Mouse (Mus musculus) embryonic facial prominence, embryonic 10.5 days (tissue): ENCODE results near the gene Lrrtm4. TPM values are rescaled to one million over a fixed set of nuclear protein-coding genes. Genes with fewer than 3 reads are reported as not detected.

ENCODE experiments used
- DNase-seq: peaks from one replicate; pipeline ENCODE4 v3.0.0-alpha.2; 2017; ENCODE audit warnings: low spot score
- H3K27ac ChIP-seq: fragments of 300-500 bp; sonication (generic); replicated peaks from 2 replicates; pipeline ENCODE4 v1.5.1; 2016; ENCODE audit warnings: mild to moderate bottlenecking
- H3K27me3 ChIP-seq: fragments of 300-500 bp; sonication (generic); replicated peaks from 2 replicates; pipeline ENCODE4 v1.6.1; 2016; ENCODE audit warnings: low read depth, mild to moderate bottlenecking; ENCODE audit not compliant: poor library complexity, severe bottlenecking
- H3K36me3 ChIP-seq: fragments of 300-500 bp; sonication (generic); replicated peaks from 2 replicates; pipeline ENCODE4 v1.6.1; 2016; ENCODE audit warnings: mild to moderate bottlenecking, moderate library complexity
- H3K4me1 ChIP-seq: fragments of 300-500 bp; sonication (generic); 2 replicates; pipeline ENCODE4 v1.6.1; 2016
- H3K4me3 ChIP-seq: fragments of 300-500 bp; sonication (generic); 2 replicates; pipeline ENCODE4 v1.5.1; 2016; ENCODE audit warnings: mild to moderate bottlenecking, moderate library complexity
- H3K9me3 ChIP-seq: fragments of 300-500 bp; sonication (generic); 2 replicates; pipeline ENCODE4 v1.6.1; 2016; ENCODE audit warnings: mild to moderate bottlenecking
- WGBS: fragments of 180-500 bp; shearing (Covaris S2); methylation state at CpG from one replicate; pipeline ENCODE4 v1.1.7; 2016; 5-methylcytosine and 5-hydroxymethylcytosine counted together
- polyA plus RNA-seq: library from polyadenylated mRNA; unstranded; fragments of >200 nt; fragmentation: Nextera tagmentation; extraction: Ambion mirVana; gene quantifications from 2 replicates; pipeline ENCODE4 v1.2.1, GENCODE M21; 2016

Lrrtm4 gene
- polyA plus RNA-seq, 1 experiment from 2014 or later = 0.75 TPM

- Histone ChIP-seq H3K4me3 (no peak overlapping the region), H3K27ac (no peak overlapping the region), H3K4me1 (no peaks in the 10 kb centered on the region), H3K36me3 (no peaks in the 10 kb centered on the region), H3K27me3 (no peaks in the 10 kb centered on the region), H3K9me3 (no peaks in the 10 kb centered on the region)
- 83% methylated on average over 5 of the region's 5 CpGs for WGBS
- no peak for DNase-seq
Observed at GRCm38 (mm10) chr6:80823753-80824152, 805.1 kb downstream of the Lrrtm4 start.

- no peak for DNase-seq
- Histone ChIP-seq H3K4me1 (no peaks in the 10 kb centered on the region), H3K36me3 (no peaks in the 10 kb centered on the region), H3K27ac (no peak overlapping the region), H3K9me3 (no peaks in the 10 kb centered on the region), H3K27me3 (no peaks in the 10 kb centered on the region), H3K4me3 (no peak overlapping the region)
- WGBS = 88% methylated on average over 2 of the region's 2 CpGs
Observed at GRCm38 (mm10) chr6:80839784-80840183, 821.1 kb downstream of the Lrrtm4 start.

DNA sequence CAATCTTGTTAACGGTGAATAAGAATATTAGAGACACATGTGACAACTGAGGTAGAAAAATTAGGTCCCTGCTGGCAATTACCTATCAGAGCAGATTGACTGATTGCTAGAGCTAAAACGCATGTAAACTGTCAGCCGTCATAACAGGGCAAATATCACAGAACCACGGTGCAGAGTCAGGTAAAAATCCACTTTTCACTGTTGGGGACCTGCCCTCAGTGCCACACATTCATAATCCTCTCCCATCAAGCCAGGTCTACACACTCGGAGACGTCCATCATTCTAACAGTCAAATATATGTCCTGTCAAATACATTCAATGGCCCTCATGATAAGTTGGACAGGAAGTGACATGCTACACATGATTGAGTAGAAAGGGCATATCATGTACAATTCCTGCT, 826.6 kb downstream of the Lrrtm4 start:
- no peaks in the 10 kb centered on the region for H3K9me3 ChIP-seq
- 88% methylated on average over 6 of the region's 6 CpGs for WGBS

DNA sequence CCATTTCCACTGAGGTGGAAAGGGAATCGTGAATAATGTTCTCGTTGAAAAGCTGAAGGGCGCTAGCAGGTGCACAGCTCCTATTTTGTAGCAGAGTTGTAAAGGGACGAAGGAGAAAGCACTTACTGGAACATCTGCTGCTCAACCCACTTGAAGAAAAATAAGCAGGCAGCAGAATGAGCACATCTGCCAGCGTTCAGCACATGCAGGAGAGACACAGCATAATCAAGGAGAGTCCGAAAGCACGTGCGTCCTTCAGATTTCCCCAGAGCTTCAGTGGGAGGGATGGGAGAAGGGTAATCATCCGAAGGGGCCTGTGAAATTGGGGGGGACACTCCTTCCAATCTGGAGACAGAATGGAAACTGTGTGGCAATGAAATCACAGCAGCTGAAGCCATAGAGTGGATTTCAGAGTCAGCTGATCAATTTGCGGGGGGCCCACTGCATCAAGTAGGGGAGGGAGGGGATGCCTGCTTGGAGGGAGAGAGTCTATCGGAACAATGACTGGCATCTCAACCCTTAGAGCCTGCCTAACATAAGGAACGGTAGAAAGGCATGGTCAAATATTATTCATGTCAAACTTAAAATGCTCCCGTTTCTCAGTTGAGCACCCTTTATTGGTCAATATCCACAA, 838.4 kb downstream of the Lrrtm4 start:
- Histone ChIP-seq H3K36me3 (no peaks in the 10 kb centered on the region), H3K9me3 (no peaks in the 10 kb centered on the region), H3K27me3 (no peaks in the 10 kb centered on the region), H3K4me1 (no peaks in the 10 kb centered on the region), H3K27ac (no peak overlapping the region), H3K4me3 (no peak overlapping the region)
- 81% methylated on average over 13 of the region's 13 CpGs for WGBS
- DNase-seq = no peak

More for the DNA sequence above, 826.6 kb downstream of the Lrrtm4 start:
- Histone ChIP-seq H3K4me3 (no peak overlapping the region), H3K36me3 (no peaks in the 10 kb centered on the region), H3K27ac (no peak overlapping the region), H3K4me1 (no peaks in the 10 kb centered on the region), H3K27me3 (no peaks in the 10 kb centered on the region)
- no peak for DNase-seq

Other genes starting within 250 kb of the Lrrtm4 start
- not detected in 2 replicates for gene Gm20594, start 201.0 kb upstream of the Lrrtm4 start, polyA plus RNA-seq